Mouse (Mus musculus): ENCODE measurements around the gene Bad.

GRCm38 (mm10) chr19:6975537-6976521, 34.2 kb downstream of the Bad start, which contains the start of gene Plcb3:
- TF ChIP-seq CTCF (IDR thresholded peaks at IDR 0.05; ENCODE audit: insufficient read depth, low read length) = 0 out of 2 replicates have a peak, but pooled peaks have one; percentile 14
- TF ChIP-seq POLR2A (IDR thresholded peaks at IDR 0.05; ENCODE audit: borderline replicate concordance, extremely low read depth, low read depth, low read length) = peak; percentile 15; the same call in 1 of the 2 replicates
